Mouse (Mus musculus) kidney, adult 2 months (tissue): Measurements from ENCODE around the gene Majin.

Source experiments
- CTCF ChIP-seq: fragments of 200-500 bp; conservative IDR thresholded peaks from 2 replicates; pipeline ENCODE4 v1.5.1; 2011; ENCODE audit warnings: low read depth, mild to moderate bottlenecking, control low read depth, low read length, moderate library complexity, mixed read lengths; ENCODE audit not compliant: insufficient read depth, insufficient read length
- POLR2A ChIP-seq: fragments of 200-500 bp; IDR thresholded peaks from one replicate; pipeline ENCODE4 v1.6.1; 2011; ENCODE audit warnings: low read depth, low read length, control low read depth

- TF ChIP-seq CTCF (no peak), POLR2A (no peak)
Observed at GRCm38 (mm10) chr19:6174771-6175170, 9.4 kb upstream of the Majin start.
